Mouse (Mus musculus) ES-Bruce4 (cell line): ENCODE measurements at regions not wholly inside any gene's neighbourhood (a gene's known extent, or its start where the extent isn't known, plus 50 kb on each side); places are given as distances from the start of the nearest gene placed in this dataset.

Experiments used
- CTCF ChIP-seq: IDR thresholded peaks from one replicate; pipeline ENCODE4 v1.8.1; 2011; ENCODE audit warnings: low read depth, low read length
- EP300 ChIP-seq: IDR thresholded peaks from 2 replicates; pipeline ENCODE4 v1.6.1; 2011; ENCODE audit warnings: low read depth, low read length; ENCODE audit not compliant: insufficient read depth
- POLR2A ChIP-seq: IDR thresholded peaks from one replicate; pipeline ENCODE4 v1.8.1; 2011; ENCODE audit warnings: low read length; ENCODE audit not compliant: insufficient read depth

GRCm38 (mm10) chr11:64369516-64369915 lies 65.6 kb upstream of the Hs3st3a1 start:
- TF ChIP-seq EP300 (no peak), POLR2A (no peak), CTCF (no peak)
